Mouse (Mus musculus) olfactory bulb, adult 2 months (tissue): ENCODE measurements at regions not wholly inside any gene's neighbourhood (a gene's known extent, or its start where the extent isn't known, plus 50 kb on each side); places are given as distances from the start of the nearest gene placed in this dataset.
"Not testable (repeated sequence)": the region's sequence is repeated elsewhere in the genome, so short reads cannot be mapped to it uniquely, and the experiment has no call there.

ENCODE experiments used
- H3K27ac ChIP-seq: fragments of 200-500 bp; 2 replicates; pipeline ENCODE4 v1.5.1; 2012; ENCODE audit warnings: low read depth, low read length; ENCODE audit not compliant: insufficient read depth
- H3K4me1 ChIP-seq: fragments of 200-500 bp; 2 replicates; pipeline ENCODE4 v1.6.1; 2012; ENCODE audit warnings: low read length; ENCODE audit not compliant: control insufficient read depth, insufficient read depth
- H3K4me3 ChIP-seq: fragments of 200-500 bp; 2 replicates; pipeline ENCODE4 v1.5.1; 2012; ENCODE audit warnings: mild to moderate bottlenecking, low read depth, low read length, moderate library complexity; ENCODE audit not compliant: insufficient read depth
- CTCF ChIP-seq: fragments of 200-500 bp; IDR thresholded peaks from 2 replicates; pipeline ENCODE4 v1.5.1; 2012; ENCODE audit warnings: low read depth, mild to moderate bottlenecking, low read length, moderate library complexity; ENCODE audit not compliant: insufficient read depth
- POLR2A ChIP-seq: fragments of 200-500 bp; IDR thresholded peaks from 2 replicates; pipeline ENCODE4 v1.6.1; 2012; ENCODE audit warnings: mild to moderate bottlenecking, low read depth, low read length, moderate library complexity; ENCODE audit not compliant: insufficient read depth
- whole genome bisulfite sequencing: fragments of 180-500 bp; shearing (Covaris S2); methylation state at CpG from one replicate; pipeline ENCODE4 v1.1.7; 2018; 5-methylcytosine and 5-hydroxymethylcytosine counted together

DNA sequence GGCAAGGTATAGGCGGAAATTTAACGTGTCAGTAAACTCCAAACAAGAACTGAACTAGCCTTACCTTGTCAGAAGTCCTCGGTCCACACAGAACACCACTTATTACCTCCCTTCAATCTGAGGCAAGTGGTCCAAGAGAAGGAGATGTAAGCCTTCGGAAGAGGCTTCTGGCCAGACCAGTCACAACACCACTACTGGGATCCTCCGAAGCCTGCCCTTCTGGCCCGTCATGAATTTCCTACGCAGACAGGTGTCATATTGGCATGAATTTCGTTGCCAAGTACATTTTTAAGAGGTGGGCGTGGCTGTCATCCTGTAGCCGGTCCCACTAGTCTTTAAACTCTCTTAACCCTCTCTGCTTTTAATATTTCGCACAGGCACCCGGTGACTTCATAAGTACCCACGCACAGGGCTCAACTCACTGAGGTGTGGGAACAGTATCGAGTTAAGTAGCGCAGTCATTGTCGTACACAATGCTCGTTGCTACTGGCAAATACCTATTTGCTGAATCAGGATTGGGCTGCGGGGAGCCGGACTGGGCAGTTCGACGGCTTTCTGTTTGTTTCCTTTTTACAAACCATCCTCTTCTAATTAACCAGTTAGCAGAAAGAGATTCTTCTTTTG, 86.7 kb upstream of the Adgrl2 start:
- 54% methylated on average over 21 of the region's 21 CpGs for WGBS

DNA sequence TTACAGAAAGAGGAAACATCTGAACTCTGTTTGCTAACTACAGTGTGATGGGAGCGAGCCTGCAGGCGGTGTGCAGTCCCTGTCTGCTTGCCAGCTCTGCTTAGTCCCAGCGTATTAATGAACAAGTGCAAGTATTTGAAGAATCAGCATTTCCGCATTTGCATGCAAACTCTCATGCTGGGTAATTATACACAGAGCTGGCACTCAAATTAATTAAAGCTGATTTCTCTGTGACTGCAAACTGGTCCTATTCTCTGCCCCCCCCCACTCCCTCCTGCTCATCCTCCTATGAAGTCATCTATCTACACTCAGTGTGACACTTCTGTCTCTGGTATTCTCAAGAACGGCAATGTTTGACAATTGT, 85.1 kb upstream of the Adgrl2 start:
- 15% methylated on average over 5 of the region's 5 CpGs for WGBS
- TF ChIP-seq POLR2A (no peak), CTCF (no peak)
- Histone ChIP-seq H3K4me3 (no peak overlapping the region), H3K4me1 (no peaks in the 10 kb centered on the region), H3K27ac (no peak overlapping the region)

More for the DNA sequence above, 86.7 kb upstream of the Adgrl2 start:
- no peaks in the 10 kb centered on the region for H3K4me1 ChIP-seq
- TF ChIP-seq CTCF (no peak), POLR2A (no peak)
- no peak overlapping the region for H3K4me3 ChIP-seq
- H3K27ac ChIP-seq, result no peak overlapping the region

DNA sequence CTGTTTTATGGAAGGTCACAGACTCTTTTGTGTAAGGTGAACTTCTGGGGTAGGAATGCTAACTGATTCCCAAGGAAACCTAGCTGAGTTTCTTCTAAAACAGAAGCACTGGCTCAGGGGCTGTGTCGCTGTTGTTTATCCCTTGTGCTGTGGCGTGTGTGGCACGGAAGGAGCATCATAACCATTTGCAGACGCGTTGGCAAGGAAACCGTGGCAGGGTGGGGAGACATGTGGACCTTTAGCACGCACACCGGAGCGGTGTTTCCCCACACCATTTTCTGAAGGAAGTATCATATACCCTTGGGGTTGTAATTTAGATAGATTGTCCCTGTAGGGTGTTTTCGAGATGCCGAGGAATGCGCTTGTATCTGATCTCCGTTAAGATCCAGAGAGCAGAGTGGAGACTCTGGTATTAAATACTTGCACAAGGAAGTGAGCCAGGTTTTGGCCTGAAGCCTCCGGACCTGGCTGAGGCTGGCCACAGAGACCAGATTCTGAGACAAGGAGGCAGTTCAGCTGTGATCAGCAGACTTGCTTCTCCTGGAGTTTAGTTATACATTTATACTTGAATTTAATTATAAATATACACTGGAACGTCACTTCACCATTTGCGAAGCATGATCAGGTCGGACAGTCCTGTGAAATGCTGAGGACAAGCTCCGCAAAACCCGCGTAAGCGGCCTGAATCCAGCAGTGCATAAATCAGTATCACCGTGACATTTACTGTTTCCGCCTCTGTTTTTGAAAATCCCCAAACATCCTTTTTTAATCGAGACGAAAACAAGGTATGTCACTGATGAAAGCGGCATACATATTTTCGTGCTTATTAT, 84.5 kb upstream of the Adgrl2 start:
- H3K27ac ChIP-seq, result no peak overlapping the region
- H3K4me1 ChIP-seq, result no peaks in the 10 kb centered on the region
- H3K4me3 ChIP-seq, result no peak overlapping the region
- 43% methylated on average over 27 of the region's 27 CpGs for WGBS
- no peak for TF ChIP-seq CTCF
- no peak for TF ChIP-seq POLR2A

DNA sequence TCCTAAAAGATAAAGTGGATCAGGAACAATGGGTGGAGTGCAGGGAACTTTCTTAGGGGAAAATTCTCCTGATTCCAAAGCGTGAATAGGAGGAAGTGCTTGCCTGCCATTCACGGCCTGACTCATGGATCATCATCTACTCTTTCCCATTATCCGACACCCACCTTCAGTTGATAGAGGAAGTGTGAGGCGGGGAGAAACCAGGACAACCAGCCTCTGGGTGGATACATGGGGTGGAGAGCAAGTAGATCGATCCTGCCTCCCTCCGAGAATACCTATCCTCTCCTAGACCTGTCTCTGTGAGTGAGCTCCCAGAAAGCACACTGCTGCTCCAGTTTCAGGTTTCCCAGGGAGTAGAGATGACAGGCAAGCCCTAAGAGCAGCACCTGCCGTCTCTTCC, 79.8 kb upstream of the Adgrl2 start:
- Histone ChIP-seq H3K4me3 (no peak overlapping the region), H3K4me1 (no peaks in the 10 kb centered on the region), H3K27ac (no peak overlapping the region)
- WGBS, result 91% methylated on average over 7 of the region's 7 CpGs
- no peak for TF ChIP-seq POLR2A

DNA sequence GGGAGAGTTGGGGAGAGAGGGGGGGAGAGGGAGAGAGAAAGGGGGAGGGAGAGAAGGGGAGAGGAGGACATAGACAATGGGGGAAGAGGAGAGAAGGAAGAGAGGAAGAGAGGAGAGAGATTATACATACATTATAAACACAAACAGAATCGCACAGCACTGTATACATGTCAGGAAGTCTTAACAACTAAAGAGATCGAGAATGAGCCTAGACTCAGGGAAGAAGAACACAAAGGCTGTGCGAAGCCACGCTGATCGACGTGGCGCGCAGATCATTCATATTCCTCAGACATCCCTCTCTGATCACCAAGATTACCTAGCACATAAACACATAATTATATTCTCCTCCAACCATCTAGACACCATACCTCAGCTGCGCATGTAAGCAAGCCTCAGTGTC, 79.1 kb upstream of the Adgrl2 start:
- no peak overlapping the region for H3K27ac ChIP-seq
- WGBS, result 92% methylated on average over 9 of the region's 9 CpGs
- H3K4me3 ChIP-seq, result no peak overlapping the region
- TF ChIP-seq POLR2A (no peak), CTCF (no peak)
- H3K4me1 ChIP-seq, result no peaks in the 10 kb centered on the region

DNA sequence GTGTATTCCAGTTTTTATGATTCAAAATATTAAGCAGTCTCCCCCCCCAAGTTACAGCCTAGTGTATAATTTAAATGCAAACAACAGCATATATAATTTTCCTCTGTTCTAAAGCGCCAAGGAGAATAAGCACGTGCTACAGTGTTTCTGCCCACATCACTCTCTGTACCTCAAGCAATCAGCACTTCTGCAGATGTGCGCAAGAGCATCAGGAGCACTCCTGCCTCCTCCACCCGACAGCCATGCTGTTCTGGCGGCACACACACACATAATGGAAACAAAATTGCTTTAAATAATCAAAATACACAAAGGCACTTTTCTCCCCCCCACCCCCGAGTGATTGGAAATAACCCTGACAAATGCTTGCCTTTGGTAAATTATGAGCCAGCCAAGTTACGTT, 78.5 kb upstream of the Adgrl2 start:
- no peak overlapping the region for H3K4me3 ChIP-seq
- H3K4me1 ChIP-seq, result no peaks in the 10 kb centered on the region
- WGBS, result 70% methylated on average over 7 of the region's 7 CpGs
- H3K27ac ChIP-seq, result no peak overlapping the region
- TF ChIP-seq POLR2A (no peak), CTCF (no peak)

DNA sequence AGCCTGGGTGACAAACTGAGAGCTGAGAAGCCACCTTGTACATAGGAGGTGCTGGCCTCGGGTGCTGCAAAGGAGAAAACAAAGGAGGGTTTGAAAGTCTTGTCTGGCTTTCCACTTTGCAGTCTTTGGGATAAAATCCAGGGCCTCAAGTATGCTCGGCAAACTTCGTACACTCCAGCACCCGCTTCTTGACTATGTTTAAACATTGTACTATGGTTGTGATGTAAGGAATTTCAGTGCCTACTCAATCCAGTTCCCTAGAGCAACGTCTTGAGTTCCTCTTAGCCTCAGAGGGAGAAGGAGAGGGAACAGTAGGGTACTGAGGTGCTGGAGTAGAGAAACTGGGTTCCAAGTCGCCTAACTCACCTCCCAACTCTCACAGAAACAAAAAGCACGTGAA, 77.4 kb upstream of the Adgrl2 start:
- no peaks in the 10 kb centered on the region for H3K4me1 ChIP-seq
- WGBS, result 86% methylated on average over 7 of the region's 7 CpGs
- TF ChIP-seq POLR2A (no peak), CTCF (no peak)

DNA sequence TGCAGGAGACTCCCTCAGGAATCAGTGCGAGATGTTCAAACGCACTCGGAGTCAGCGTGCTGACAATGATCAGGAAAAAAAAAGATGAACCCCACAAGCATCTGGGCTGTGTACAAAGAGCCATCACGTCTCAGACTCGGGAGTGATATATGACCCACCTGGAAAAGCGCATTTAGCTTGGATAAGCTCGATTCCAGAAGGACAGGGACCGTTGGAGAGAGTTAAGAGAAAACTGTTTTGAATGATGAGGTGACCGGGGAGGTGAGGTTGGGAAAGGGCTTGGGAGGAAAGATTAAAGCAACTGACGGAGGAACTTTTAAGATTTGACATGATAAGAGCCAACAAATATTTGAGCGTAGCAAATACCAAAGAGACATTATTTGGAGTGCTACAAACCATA, 64.7 kb upstream of the Adgrl2 start:
- 94% methylated on average over 12 of the region's 12 CpGs for WGBS
- H3K4me1 ChIP-seq, result no peaks in the 10 kb centered on the region
- TF ChIP-seq CTCF (no peak), POLR2A (no peak)
- no peak overlapping the region for H3K4me3 ChIP-seq
- no peak overlapping the region for H3K27ac ChIP-seq

More for the DNA sequence above, 77.4 kb upstream of the Adgrl2 start:
- no peak overlapping the region for H3K4me3 ChIP-seq
- no peak overlapping the region for H3K27ac ChIP-seq

DNA sequence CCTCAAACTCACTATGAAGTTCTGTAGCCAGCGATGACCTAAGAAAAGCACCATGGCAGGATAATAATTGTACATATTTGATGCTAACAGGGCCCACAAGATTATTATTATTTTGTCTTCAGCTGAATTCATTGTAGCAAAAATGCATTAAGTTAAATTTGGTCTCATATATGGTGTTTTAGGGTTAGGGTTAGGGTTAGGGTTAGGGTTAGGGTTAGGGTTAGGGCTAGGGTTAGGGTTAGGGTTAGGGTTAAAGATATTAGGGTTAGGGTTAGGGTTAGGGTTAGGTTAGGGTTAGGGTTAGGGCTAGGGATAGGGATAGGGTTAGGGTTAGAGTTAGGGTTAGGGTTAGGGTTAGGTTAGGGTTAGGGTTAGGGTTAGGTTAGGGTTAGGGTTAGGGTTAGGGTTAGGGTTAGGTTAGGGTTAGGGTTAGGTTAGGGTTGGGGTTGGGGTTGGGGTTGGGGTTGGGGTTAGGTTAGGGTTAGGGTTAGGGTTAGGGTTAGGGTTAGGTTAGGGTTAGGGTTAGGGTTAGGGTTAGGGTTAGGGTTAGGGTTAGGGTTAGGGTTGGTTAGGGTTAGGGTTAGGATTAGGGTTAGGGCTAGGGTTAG, 62.0 kb upstream of the Adgrl2 start:
- H3K27ac ChIP-seq, H3K4me1 ChIP-seq, H3K4me3 ChIP-seq: not testable (repeated sequence)
- WGBS, result 98% methylated on average over 1 of the region's 1 CpGs
